Mouse (Mus musculus) E14TG2a.4 (cell line): ENCODE data around the gene Dnal4.
"Not testable (repeated sequence)": the region's sequence is repeated elsewhere in the genome, so short reads cannot be mapped to it uniquely, and the experiment has no call there.

Source experiments
- H3K27me3 ChIP-seq: 2 replicates; pipeline ENCODE4 v1.6.1; 2014; ENCODE audit warnings: low read length, control low read depth; ENCODE audit not compliant: insufficient read depth
- H3K36me3 ChIP-seq: 2 replicates; pipeline ENCODE4 v1.6.1; 2014; ENCODE audit warnings: low read length, control low read depth; ENCODE audit not compliant: insufficient read depth
- H3K4me1 ChIP-seq: replicated peaks from 2 replicates; pipeline ENCODE4 v1.6.1; 2014; ENCODE audit warnings: low read depth, low read length, control low read depth
- H3K4me3 ChIP-seq: replicated peaks from 2 replicates; pipeline ENCODE4 v1.5.1; 2014; ENCODE audit warnings: mild to moderate bottlenecking, low read length
- H3K9me3 ChIP-seq: 2 replicates; pipeline ENCODE4 v1.6.1; 2014; ENCODE audit warnings: low read length, control low read depth
- CTCF ChIP-seq: conservative IDR thresholded peaks from 2 replicates; pipeline ENCODE4 v1.5.1; 2014; ENCODE audit warnings: low read length
- NANOG ChIP-seq: IDR thresholded peaks from 2 replicates; pipeline ENCODE4 v1.6.1; 2014; ENCODE audit warnings: borderline replicate concordance, low read length, mixed read lengths
- POU5F1 ChIP-seq: IDR thresholded peaks from 2 replicates; pipeline ENCODE4 v1.6.1; 2014; ENCODE audit warnings: low read length, borderline replicate concordance

The Dnal4 gene

GRCm38 (mm10) chr15:79813666-79814258, 36.1 kb upstream of the Dnal4 start:
- Histone ChIP-seq H3K4me3 (no peak overlapping the region), H3K9me3 (peaks cover 5% of the 10 kb centered on the region; the same call in 1 of the 2 replicates), H3K36me3 (no peaks in the 10 kb centered on the region), H3K27me3 (peaks cover 78% of the 10 kb centered on the region), H3K4me1 (peaks cover 9% of the 10 kb centered on the region)
- TF ChIP-seq NANOG (peak; percentile 12; the same call in 1 of the 2 replicates), POU5F1 (no peak), CTCF (no peak)

DNA sequence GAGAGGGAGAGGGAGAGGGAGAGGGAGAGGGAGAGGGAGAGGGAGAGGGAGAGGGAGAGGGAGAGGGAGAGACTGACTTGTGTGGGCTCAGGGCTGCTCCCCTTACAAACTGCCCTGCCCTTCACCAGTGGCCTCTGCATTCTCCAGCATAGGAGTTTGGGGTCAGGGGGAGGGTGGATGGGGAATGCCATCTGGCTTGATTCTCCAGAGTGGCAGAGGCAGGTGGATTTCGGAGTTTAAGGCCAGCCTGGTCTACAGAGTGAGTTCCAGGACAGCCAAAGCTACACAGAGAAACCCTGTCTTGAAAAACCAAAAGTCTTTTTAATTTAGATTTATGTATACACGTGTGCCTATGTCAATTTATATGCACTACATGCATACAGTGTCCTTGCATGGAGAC, 35.2 kb upstream of the Dnal4 start:
- Histone ChIP-seq H3K27me3 (peaks cover 82% of the 10 kb centered on the region), H3K4me1 (peaks cover 11% of the 10 kb centered on the region)
- H3K36me3 ChIP-seq, H3K9me3 ChIP-seq, H3K4me3 ChIP-seq: not testable (repeated sequence)

- Histone ChIP-seq H3K4me3 (no peak overlapping the region), H3K4me1 (peaks cover 11% of the 10 kb centered on the region), H3K9me3 (no peaks in the 10 kb centered on the region), H3K36me3 (no peaks in the 10 kb centered on the region), H3K27me3 (peaks cover 90% of the 10 kb centered on the region)
- TF ChIP-seq POU5F1 (no peak), NANOG (no peak), CTCF (no peak)
These were observed 33.3 kb upstream of the Dnal4 start for GRCm38 (mm10) chr15:79810997-79811396.

GRCm38 (mm10) chr15:79810061-79810460, 32.4 kb upstream of the Dnal4 start:
- H3K4me1 ChIP-seq, result peaks cover 15% of the 10 kb centered on the region
- TF ChIP-seq CTCF (no peak; the same call in 1 of the 2 replicates), POU5F1 (no peak), NANOG (no peak)
- H3K4me3 ChIP-seq, result no peak overlapping the region
- H3K36me3 ChIP-seq, result no peaks in the 10 kb centered on the region
- no peaks in the 10 kb centered on the region for H3K9me3 ChIP-seq
- peaks cover 90% of the 10 kb centered on the region for H3K27me3 ChIP-seq

DNA sequence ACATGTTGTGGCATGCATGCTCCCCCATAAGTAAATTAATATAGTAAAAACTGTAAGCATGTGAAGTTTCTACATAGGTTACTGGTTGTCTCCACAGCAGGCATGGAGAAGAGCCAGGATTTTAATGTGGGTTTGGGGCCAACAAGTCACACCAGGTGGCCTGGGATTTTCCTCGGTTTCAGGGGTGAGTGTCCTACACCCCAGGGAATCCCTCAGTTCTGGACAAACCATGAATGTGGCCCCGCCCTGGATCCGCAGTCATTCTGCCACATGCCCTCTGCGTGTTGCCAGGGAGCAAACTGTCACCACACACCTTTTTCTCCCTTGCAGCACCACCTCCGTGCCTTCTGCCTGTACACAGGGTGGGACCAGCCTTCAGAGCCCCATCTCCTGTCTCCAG, 31.0 kb upstream of the Dnal4 start:
- no peaks in the 10 kb centered on the region for H3K9me3 ChIP-seq
- H3K36me3 ChIP-seq, result no peaks in the 10 kb centered on the region
- no peak overlapping the region for H3K4me3 ChIP-seq
- H3K4me1 ChIP-seq, result peaks cover 16% of the 10 kb centered on the region
- TF ChIP-seq POU5F1 (no peak), NANOG (no peak), CTCF (no peak)
- H3K27me3 ChIP-seq, result peaks cover 87% of the 10 kb centered on the region

GRCm38 (mm10) chr15:79808114-79808513, 30.5 kb upstream of the Dnal4 start:
- Histone ChIP-seq H3K27me3 (peaks cover 87% of the 10 kb centered on the region), H3K4me1 (peaks cover 18% of the 10 kb centered on the region), H3K36me3 (no peaks in the 10 kb centered on the region), H3K4me3 (no peak overlapping the region), H3K9me3 (no peaks in the 10 kb centered on the region)
- TF ChIP-seq POU5F1, result 0 out of 2 replicates have a peak, but pooled peaks have one; percentile 22
- peak; percentile 76 for TF ChIP-seq CTCF
- TF ChIP-seq NANOG, result no peak

- H3K4me1 ChIP-seq, result peaks cover 20% of the 10 kb centered on the region
- no peaks in the 10 kb centered on the region for H3K36me3 ChIP-seq
- no peaks in the 10 kb centered on the region for H3K9me3 ChIP-seq
- no peak overlapping the region for H3K4me3 ChIP-seq
- TF ChIP-seq POU5F1 (no peak), CTCF (no peak), NANOG (no peak)
- peaks cover 90% of the 10 kb centered on the region for H3K27me3 ChIP-seq
These were observed 29.4 kb upstream of the Dnal4 start for GRCm38 (mm10) chr15:79807050-79807449.

DNA sequence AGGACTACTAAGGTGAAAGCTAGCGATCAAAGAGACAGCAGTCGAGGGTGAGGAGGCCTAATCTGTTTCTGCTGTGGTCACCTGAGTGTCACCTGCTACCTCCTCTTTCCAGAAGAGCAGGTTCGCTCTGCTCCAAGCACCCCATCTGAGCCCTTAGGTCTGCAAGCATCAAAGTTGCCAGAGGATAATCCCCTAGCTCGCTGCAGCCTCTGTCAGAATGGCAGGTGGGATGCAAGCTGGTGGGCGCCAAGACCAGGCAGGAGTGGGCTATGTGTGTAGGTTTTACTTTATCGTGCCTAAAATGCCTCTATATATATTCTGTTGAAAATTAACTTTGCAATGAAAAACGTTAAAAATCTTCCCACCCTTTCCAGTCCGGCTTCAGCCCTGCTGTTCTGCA, 27.6 kb upstream of the Dnal4 start:
- Histone ChIP-seq H3K27me3 (peaks cover 90% of the 10 kb centered on the region), H3K36me3 (no peaks in the 10 kb centered on the region), H3K9me3 (no peaks in the 10 kb centered on the region), H3K4me1 (peaks cover 28% of the 10 kb centered on the region), H3K4me3 (peak overlapping the region; percentile 82; the same call in 1 of the 2 replicates)
- TF ChIP-seq CTCF, result no peak
- TF ChIP-seq NANOG, result no peak
- no peak for TF ChIP-seq POU5F1

DNA sequence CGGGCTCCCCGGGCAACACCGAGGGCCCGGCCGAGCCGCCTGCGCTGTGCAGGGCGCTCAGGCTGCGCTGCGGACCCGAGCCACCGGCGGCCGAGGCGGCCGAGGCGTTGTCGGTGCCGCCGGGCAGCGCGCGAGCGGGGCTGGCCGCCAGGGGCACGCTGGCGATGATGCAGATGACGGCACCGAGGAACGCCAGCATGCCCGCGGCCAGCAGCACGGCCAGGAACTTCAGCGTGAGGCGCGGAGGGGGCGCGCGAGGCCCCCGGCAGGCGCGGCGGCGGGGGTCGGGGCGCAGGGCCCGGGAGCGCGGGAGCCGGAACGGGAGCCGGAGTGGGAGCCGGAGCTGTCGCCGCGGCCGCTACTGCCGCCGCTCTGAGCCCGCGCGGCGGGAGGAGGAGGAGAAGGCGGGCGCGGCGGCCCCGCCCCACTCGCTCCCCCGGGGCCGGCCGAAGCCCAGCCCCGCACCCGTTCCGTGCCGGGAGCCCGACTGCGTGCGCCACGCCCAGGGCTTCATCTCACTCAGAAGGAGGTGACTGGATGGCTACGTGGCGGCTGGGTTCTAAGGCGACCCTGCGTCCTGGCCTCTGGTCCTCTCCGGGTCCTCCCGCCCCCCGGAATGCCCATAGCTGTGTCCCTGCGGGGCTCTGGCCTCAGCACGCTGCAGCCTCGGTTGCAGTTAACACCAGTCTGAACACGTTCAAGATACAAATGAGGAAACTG, 26.9 kb upstream of the Dnal4 start, which contains the start of gene Nptxr:
Gene Nptxr (minus strand): TSS at position 415 of the 720 bp plus-strand sequence.
- H3K4me1 ChIP-seq, result peaks cover 32% of the 10 kb centered on the region
- no peaks in the 10 kb centered on the region for H3K36me3 ChIP-seq
- H3K4me3 ChIP-seq, result peak within 1 kb of the TSS; percentile 82
- TF ChIP-seq NANOG (no peak), CTCF (no peak), POU5F1 (no peak)
- H3K9me3 ChIP-seq, result no peaks in the 10 kb centered on the region
- H3K27me3 ChIP-seq, result peaks cover 90% of the 10 kb centered on the region
